Mouse (Mus musculus) c-Kit-negative CD71-positive TER-119-positive erythroid progenitor cells, embryonic 14.5 days (primary cell): ENCODE data around the gene Sowahc.

Source experiments
- DNase-seq: peaks from one replicate; pipeline ENCODE4 v3.0.0-alpha.2; 2013; ENCODE audit warnings: low read depth, low spot score

The Sowahc gene

DNA sequence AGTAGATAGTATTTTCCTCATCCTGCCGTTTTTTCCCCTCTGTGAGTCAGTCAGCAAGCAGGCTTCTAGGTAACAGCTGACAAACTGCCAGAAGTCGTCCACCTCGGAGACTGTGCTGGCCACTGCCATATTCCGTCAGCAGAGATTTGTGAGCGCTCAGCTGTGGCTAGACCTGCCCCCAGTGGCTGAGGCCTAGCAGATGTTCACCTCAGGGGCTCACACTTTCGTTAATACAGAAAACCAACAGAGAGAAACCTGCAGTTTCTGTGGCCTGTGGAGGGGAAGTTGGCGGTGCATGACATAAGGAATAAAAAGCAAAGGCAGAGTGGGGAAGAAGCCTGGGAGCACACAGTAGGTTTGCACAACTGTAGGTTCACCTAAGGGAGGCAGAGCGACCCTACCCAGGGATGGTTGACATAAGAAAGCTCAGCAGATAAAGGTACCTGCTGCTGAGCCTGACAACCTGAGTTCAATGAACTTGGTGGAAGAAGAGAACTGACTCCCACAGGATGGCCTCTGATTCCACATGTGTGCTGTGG, 31.9 kb downstream of the Sowahc start:
- no peak for DNase-seq

GRCm38 (mm10) chr10:59256533-59256932, 34.8 kb downstream of the Sowahc start:
- DNase-seq, result no peak

- DNase-seq, result no peak
Observed at GRCm38 (mm10) chr10:59259572-59259971, 37.8 kb downstream of the Sowahc start.

DNA sequence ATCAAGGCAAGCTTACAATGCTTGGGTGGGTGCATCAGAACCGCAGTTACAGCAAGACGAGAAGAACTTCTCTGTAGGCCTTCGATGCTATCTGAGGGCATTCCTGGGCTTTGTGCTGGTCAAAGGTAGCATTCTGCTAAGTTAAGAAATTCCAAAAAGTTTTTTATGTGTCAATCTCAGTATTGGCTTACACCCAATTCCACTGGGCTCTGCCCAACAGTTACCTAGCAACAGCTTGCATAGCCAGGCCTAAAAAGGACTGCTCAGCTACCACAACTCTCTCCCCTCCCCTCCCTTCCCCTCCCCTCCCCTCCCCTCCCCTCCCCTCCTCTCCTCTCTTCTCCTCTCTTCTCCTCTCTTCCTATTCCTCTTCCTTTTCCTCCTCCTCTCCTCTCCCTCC, 39.9 kb downstream of the Sowahc start:
- DNase-seq, result no peak

GRCm38 (mm10) chr10:59262021-59262420, 40.3 kb downstream of the Sowahc start:
- DNase-seq, result no peak

GRCm38 (mm10) chr10:59262979-59263378, 41.2 kb downstream of the Sowahc start:
- DNase-seq, result no peak

DNA sequence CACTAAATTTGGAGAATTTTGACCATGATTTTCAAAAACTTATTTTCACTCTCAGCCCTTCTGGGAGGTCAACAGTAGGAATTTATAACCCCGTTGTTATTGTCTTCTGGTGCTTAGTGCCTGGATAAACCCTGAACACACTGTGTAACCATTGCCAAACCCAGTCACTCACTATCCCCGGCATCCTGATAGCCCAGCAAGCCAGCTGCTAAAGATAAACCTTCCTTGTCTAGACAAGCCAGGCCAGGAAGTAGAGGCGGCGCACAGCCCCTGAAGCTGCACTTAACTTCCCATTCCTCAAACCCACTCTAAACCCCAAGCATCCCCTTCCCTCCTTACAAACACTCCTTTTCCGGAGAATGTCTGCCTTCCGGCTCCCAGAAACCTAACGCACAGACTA, 43.3 kb downstream of the Sowahc start:
- DNase-seq, result no peak

DNA sequence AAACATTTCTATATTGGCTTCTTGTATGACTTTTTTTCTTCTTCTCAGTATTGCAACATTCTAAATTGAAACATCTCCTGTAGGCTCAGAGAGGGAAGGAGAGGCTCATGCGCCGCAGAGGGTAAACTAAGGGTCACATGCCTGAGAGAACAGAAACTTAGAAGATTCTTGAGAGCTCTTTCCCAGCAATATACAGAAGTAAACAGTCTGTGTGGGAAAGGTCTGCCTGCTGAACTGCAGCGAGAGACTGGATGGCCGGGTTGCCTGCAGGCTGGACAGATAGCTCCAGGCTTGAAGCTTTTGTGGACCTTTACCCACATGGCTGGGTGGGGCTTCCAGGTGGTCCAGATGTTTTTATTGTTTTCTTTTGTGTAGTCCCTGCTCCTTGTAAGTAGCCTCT, 43.9 kb downstream of the Sowahc start:
- no peak for DNase-seq

- no peak for DNase-seq
Observed at GRCm38 (mm10) chr10:59266097-59266496, 44.3 kb downstream of the Sowahc start.

GRCm38 (mm10) chr10:59267275-59267674, 45.5 kb downstream of the Sowahc start:
- DNase-seq, result no peak

DNA sequence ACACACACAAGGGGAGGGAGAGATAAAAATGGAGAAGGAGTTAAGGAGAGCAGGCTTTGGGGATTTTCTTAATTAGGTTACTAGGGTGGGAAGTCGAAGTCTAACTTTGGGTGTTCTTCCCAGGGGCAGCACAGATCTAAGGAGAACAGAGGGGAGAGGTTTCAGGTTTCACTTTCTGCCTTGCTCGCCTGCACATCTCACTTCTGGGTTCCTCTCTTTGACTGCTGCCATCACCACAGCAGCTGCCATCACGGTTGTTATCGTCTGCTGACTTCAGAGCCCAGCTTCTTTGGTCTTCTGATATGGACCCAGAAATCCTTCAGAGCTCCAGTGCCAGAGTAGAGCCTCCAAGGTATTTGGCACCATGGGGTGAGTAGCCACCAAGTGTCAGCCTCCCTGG, 46.4 kb downstream of the Sowahc start:
- no peak for DNase-seq

DNA sequence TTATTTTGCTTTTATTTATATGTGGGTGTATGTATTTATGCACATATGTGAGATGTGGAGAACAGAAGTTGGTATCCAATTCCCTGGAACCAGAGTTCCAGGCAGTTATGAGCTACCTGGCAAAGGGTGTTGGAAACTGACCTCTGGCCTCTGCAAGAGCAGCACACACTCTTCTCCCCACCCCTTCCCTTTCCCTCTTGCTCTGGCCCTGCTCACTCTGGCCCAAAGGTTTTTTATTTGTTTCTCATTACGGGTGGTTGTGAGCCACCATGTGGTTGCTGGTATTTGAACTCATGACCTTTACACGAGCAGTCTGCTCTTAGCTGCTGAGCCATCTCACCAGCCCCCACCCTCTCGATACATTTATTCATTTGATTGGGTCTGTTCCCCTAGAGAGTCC, 47.0 kb downstream of the Sowahc start:
- no peak for DNase-seq

DNA sequence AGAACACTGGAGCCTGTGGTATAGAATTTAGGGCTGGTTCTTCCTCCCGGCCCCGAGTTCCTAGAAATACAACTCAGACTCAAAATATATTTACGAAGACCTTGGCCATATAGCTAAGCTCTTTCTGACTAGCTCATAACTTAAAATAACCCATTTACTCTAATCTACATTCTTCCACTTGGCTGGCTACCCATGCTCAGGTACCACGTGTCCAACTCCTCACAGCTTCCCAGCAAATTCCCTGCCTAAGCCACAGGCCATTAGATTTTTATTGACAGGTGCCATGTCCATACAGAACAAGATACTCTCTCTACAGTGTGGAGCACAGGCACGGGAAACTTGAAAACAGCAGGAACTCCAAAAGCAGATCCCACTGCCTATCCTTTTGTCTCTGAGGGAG, 54.0 kb downstream of the Sowahc start:
- DNase-seq, result no peak
